Mouse (Mus musculus): ENCODE measurements around the gene Ascl5. TPM values are rescaled to one million over a fixed set of nuclear protein-coding genes. Genes with fewer than 3 reads are reported as not detected.

The Ascl5 gene
- polyA plus RNA-seq, 1 experiment from 2014 or later: not detected

GRCm38 (mm10) chr1:136031697-136032096 is 18.9 kb upstream of the Ascl5 start:
- DNase-seq (ENCODE audit: low spot score) (no peak), ATAC-seq (no peak)
- Histone ChIP-seq H3K4me2 (replicated peaks; ENCODE audit: low read depth, low read length) (no peak overlapping the region), H3K9me3 (ENCODE audit: low read length) (no peaks in the 10 kb centered on the region), H3K27me3 (replicated peaks; ENCODE audit: insufficient read depth, low read length) (no peaks in the 10 kb centered on the region), H3K9ac (replicated peaks; ENCODE audit: low read depth) (no peak overlapping the region), H3K4me3 (ENCODE audit: low read depth, low read length) (no peak overlapping the region), H3K27ac (ENCODE audit: low read length) (no peak overlapping the region), H3K36me3 (ENCODE audit: insufficient read depth, low read length) (peaks cover 29% of the 10 kb centered on the region), H3K4me1 (ENCODE audit: insufficient read depth, low read depth, low read length) (no peaks in the 10 kb centered on the region)
- TF ChIP-seq EP300 (IDR thresholded peaks at IDR 0.05) (no peak), CTCF (IDR thresholded peaks at IDR 0.05) (no peak)
- WGBS: 63% methylated on average over 6 of the region's 8 CpGs

GRCm38 (mm10) chr1:136032961-136033360 is 17.6 kb upstream of the Ascl5 start:
- TF ChIP-seq CTCF (IDR thresholded peaks at IDR 0.05) (no peak), EP300 (IDR thresholded peaks at IDR 0.05) (no peak)
- Histone ChIP-seq H3K9ac (replicated peaks; ENCODE audit: low read depth) (no peak overlapping the region), H3K9me3 (ENCODE audit: low read length) (no peaks in the 10 kb centered on the region), H3K27ac (ENCODE audit: low read length) (no peak overlapping the region), H3K4me2 (replicated peaks; ENCODE audit: low read depth, low read length) (no peak overlapping the region), H3K36me3 (ENCODE audit: insufficient read depth, low read length) (peaks cover 19% of the 10 kb centered on the region), H3K27me3 (replicated peaks; ENCODE audit: insufficient read depth, low read length) (no peaks in the 10 kb centered on the region), H3K4me1 (ENCODE audit: insufficient read depth, low read depth, low read length) (no peaks in the 10 kb centered on the region), H3K4me3 (ENCODE audit: low read depth, low read length) (no peak overlapping the region)
- no peak for ATAC-seq
- 61% methylated on average over 7 of the region's 7 CpGs for WGBS
- DNase-seq (ENCODE audit: low spot score): no peak

- peaks cover 4% of the 10 kb centered on the region; the same call in 1 of the 2 replicates for H3K36me3 ChIP-seq (ENCODE audit: insufficient read depth, low read length)
- no peaks in the 10 kb centered on the region for H3K9me3 ChIP-seq (ENCODE audit: low read length)
- ATAC-seq: no peak
- no peak overlapping the region for H3K9ac ChIP-seq (replicated peaks; ENCODE audit: low read depth)
- H3K4me1 ChIP-seq (ENCODE audit: insufficient read depth, low read depth, low read length): no peaks in the 10 kb centered on the region
- no peak overlapping the region for H3K4me2 ChIP-seq (replicated peaks; ENCODE audit: low read depth, low read length)
- no peaks in the 10 kb centered on the region; the same call in 1 of the 2 replicates for H3K27me3 ChIP-seq (replicated peaks; ENCODE audit: insufficient read depth, low read length)
- 69% methylated on average over 5 of the region's 5 CpGs for WGBS
- no peak overlapping the region for H3K4me3 ChIP-seq (ENCODE audit: low read depth, low read length)
- DNase-seq (ENCODE audit: low spot score): no peak
- no peak overlapping the region for H3K27ac ChIP-seq (ENCODE audit: low read length)
- TF ChIP-seq CTCF (IDR thresholded peaks at IDR 0.05) (no peak), EP300 (IDR thresholded peaks at IDR 0.05) (no peak)
Observed at GRCm38 (mm10) chr1:136038746-136039538, 11.7 kb upstream of the Ascl5 start.

- TF ChIP-seq EP300 (IDR thresholded peaks at IDR 0.05): no peak
- TF ChIP-seq CTCF (IDR thresholded peaks at IDR 0.05): no peak
- H3K4me3 ChIP-seq (ENCODE audit: low read depth, low read length): no peak overlapping the region
- H3K4me2 ChIP-seq (replicated peaks; ENCODE audit: low read depth, low read length): no peak overlapping the region
- peak; percentile 68 for ATAC-seq
- no peak overlapping the region for H3K27ac ChIP-seq (ENCODE audit: low read length)
- no peaks in the 10 kb centered on the region for H3K36me3 ChIP-seq (ENCODE audit: insufficient read depth, low read length)
- DNase-seq (ENCODE audit: low spot score): peak; percentile 19
- no peaks in the 10 kb centered on the region for H3K9me3 ChIP-seq (ENCODE audit: low read length)
- WGBS: 14% methylated on average over 11 of the region's 11 CpGs
- no peaks in the 10 kb centered on the region; the same call in 1 of the 2 replicates for H3K27me3 ChIP-seq (replicated peaks; ENCODE audit: insufficient read depth, low read length)
- no peak overlapping the region for H3K9ac ChIP-seq (replicated peaks; ENCODE audit: low read depth)
- H3K4me1 ChIP-seq (ENCODE audit: insufficient read depth, low read depth, low read length): no peaks in the 10 kb centered on the region
Observed at GRCm38 (mm10) chr1:136040452-136040851, 10.2 kb upstream of the Ascl5 start.

GRCm38 (mm10) chr1:136040874-136041273 is 9.7 kb upstream of the Ascl5 start:
- peak; percentile 16; the same call in 1 of the 2 replicates for ATAC-seq
- no peaks in the 10 kb centered on the region for H3K36me3 ChIP-seq (ENCODE audit: insufficient read depth, low read length)
- H3K9ac ChIP-seq (replicated peaks; ENCODE audit: low read depth): no peak overlapping the region
- no peaks in the 10 kb centered on the region for H3K4me1 ChIP-seq (ENCODE audit: insufficient read depth, low read depth, low read length)
- H3K27me3 ChIP-seq (replicated peaks; ENCODE audit: insufficient read depth, low read length): no peaks in the 10 kb centered on the region; the same call in 1 of the 2 replicates
- no peaks in the 10 kb centered on the region for H3K9me3 ChIP-seq (ENCODE audit: low read length)
- H3K4me3 ChIP-seq (ENCODE audit: low read depth, low read length): no peak overlapping the region
- no peak for DNase-seq (ENCODE audit: low spot score)
- no peak for TF ChIP-seq EP300 (IDR thresholded peaks at IDR 0.05)
- TF ChIP-seq CTCF (IDR thresholded peaks at IDR 0.05): no peak
- H3K27ac ChIP-seq (ENCODE audit: low read length): no peak overlapping the region
- no peak overlapping the region for H3K4me2 ChIP-seq (replicated peaks; ENCODE audit: low read depth, low read length)
- 8% methylated on average over 3 of the region's 4 CpGs for WGBS

GRCm38 (mm10) chr1:136045774-136046173 is 4.8 kb upstream of the Ascl5 start:
- TF ChIP-seq CTCF (IDR thresholded peaks at IDR 0.05) (peak; percentile 84), EP300 (IDR thresholded peaks at IDR 0.05) (no peak)
- H3K4me2 ChIP-seq (replicated peaks; ENCODE audit: low read depth, low read length): no peak overlapping the region
- DNase-seq (ENCODE audit: low spot score) (peak; percentile 64), ATAC-seq (no peak)
- H3K36me3 ChIP-seq (ENCODE audit: insufficient read depth, low read length): no peaks in the 10 kb centered on the region
- H3K4me3 ChIP-seq (ENCODE audit: low read depth, low read length): no peak overlapping the region
- WGBS: 9% methylated on average over 4 of the region's 4 CpGs
- H3K9ac ChIP-seq (replicated peaks; ENCODE audit: low read depth): no peak overlapping the region
- H3K9me3 ChIP-seq (ENCODE audit: low read length): no peaks in the 10 kb centered on the region
- H3K27me3 ChIP-seq (replicated peaks; ENCODE audit: insufficient read depth, low read length): peaks cover 19% of the 10 kb centered on the region
- H3K4me1 ChIP-seq (ENCODE audit: insufficient read depth, low read depth, low read length): no peaks in the 10 kb centered on the region
- H3K27ac ChIP-seq (ENCODE audit: low read length): no peak overlapping the region
